22 mouse cellular contexts compared by ENCODE assay signal in genomic region chr2:135667496-135667895, GRCm38 (mm10). TPM values are rescaled to one million over a fixed set of nuclear protein-coding genes. Genes with fewer than 3 reads are reported as not detected.
DNase-seq lines count a peak whose midpoint lies in the region; ATAC-seq and TF ChIP-seq lines count a peak whose summit lies in the region.
"Had no signal": no experiment of that assay in that cellular context is flagged by ENCODE, and none has a peak within 500 bp of the region (broad histone marks: within the 10 kb centered on the region; RNA-seq: fewer than 3 reads in every experiment).

No protein-coding gene starts in this region.

- no peak overlapping the region for H3K4me3 ChIP-seq in heart, embryonic 12.5 days
- no peak overlapping the region for H3K4me3 ChIP-seq in liver, postnatal 0 days (ENCODE audit: low read depth, low read length)
- H3K4me3 ChIP-seq: embryonic facial prominence, embryonic 13.5 days; embryonic facial prominence, embryonic 15.5 days; erythroblast, embryonic 14.5 days; forebrain, embryonic 10.5 days; forebrain, embryonic 12.5 days had no signal

- no peak overlapping the region for H3K4me2 ChIP-seq in heart, embryonic 12.5 days
- no peak overlapping the region for H3K4me2 ChIP-seq in liver, postnatal 0 days (ENCODE audit: low read depth, low read length)
- H3K4me2 ChIP-seq: embryonic facial prominence, embryonic 13.5 days; embryonic facial prominence, embryonic 15.5 days; forebrain, embryonic 12.5 days had no signal

- peaks cover 10% of the 10 kb centered on the region; the same call in 1 of the 2 replicates for H3K36me3 ChIP-seq in heart, embryonic 12.5 days
- H3K36me3 ChIP-seq in liver, postnatal 0 days (replicated peaks; ENCODE audit: insufficient read depth, low read length) = no peaks in the 10 kb centered on the region
- H3K36me3 ChIP-seq: embryonic facial prominence, embryonic 13.5 days; embryonic facial prominence, embryonic 15.5 days; forebrain, embryonic 12.5 days had no signal

- ATAC-seq in heart, embryonic 12.5 days (ENCODE audit: insufficient number of reproducible peaks, low FRiP score) = no peak
- ATAC-seq in liver, postnatal 0 days = no peak
- ATAC-seq: forebrain, embryonic 14.5 days; forebrain, embryonic 16.5 days had no signal

- H3K27me3 ChIP-seq in heart, embryonic 12.5 days (replicated peaks) = no peaks in the 10 kb centered on the region
- no peaks in the 10 kb centered on the region for H3K27me3 ChIP-seq in liver, postnatal 0 days (ENCODE audit: insufficient read depth, low read length)
- H3K27me3 ChIP-seq: embryonic facial prominence, embryonic 13.5 days; embryonic facial prominence, embryonic 15.5 days; forebrain, embryonic 12.5 days had no signal

- no peaks in the 10 kb centered on the region for H3K9me3 ChIP-seq in heart, embryonic 12.5 days (replicated peaks)
- no peaks in the 10 kb centered on the region for H3K9me3 ChIP-seq in liver, postnatal 0 days (ENCODE audit: low read length)
- H3K9me3 ChIP-seq: embryonic facial prominence, embryonic 13.5 days; embryonic facial prominence, embryonic 15.5 days; forebrain, embryonic 12.5 days had no signal

- H3K27ac ChIP-seq in heart, embryonic 12.5 days (ENCODE audit: poor library complexity, severe bottlenecking) = no peak overlapping the region
- no peak overlapping the region for H3K27ac ChIP-seq in liver, postnatal 0 days (ENCODE audit: low read depth)
- H3K27ac ChIP-seq: embryonic facial prominence, embryonic 13.5 days; embryonic facial prominence, embryonic 15.5 days; forebrain, embryonic 10.5 days; forebrain, embryonic 12.5 days had no signal

- 86% methylated on average over 2 of the region's 2 CpGs for WGBS in heart, embryonic 12.5 days
- WGBS in liver, postnatal 0 days (ENCODE audit: insufficient replicate concordance) = 86% methylated on average over 2 of the region's 2 CpGs

- H3K9ac ChIP-seq in heart, embryonic 12.5 days = no peak overlapping the region
- no peak overlapping the region for H3K9ac ChIP-seq in liver, postnatal 0 days (replicated peaks)
- H3K9ac ChIP-seq: embryonic facial prominence, embryonic 13.5 days; embryonic facial prominence, embryonic 15.5 days; forebrain, embryonic 12.5 days had no signal

- peak; percentile 18 for DNase-seq in heart, adult 11 months
- DNase-seq in brain, adult 2 months (ENCODE audit: low read depth, low spot score) = peak; percentile 39
- peak; percentile 29 for DNase-seq in telencephalon, adult 2 months (ENCODE audit: low read depth, low spot score)
- no peak for DNase-seq in liver, postnatal 0 days
- DNase-seq: adrenal gland, adult 8-10 months; adrenal gland, postnatal 14 days; adrenal gland, postnatal 36 days; cerebellum, adult 11 months; cerebellum, adult 18-20 months; cerebellum, adult 8-10 months; cerebellum, adult 9-11 months; cerebellum, postnatal 14 days; cerebellum, postnatal 36 days; embryo, embryonic 11 days had no signal

- H3K4me1 ChIP-seq in heart, embryonic 12.5 days (replicated peaks) = 0 out of 2 replicates have a peak, but pooled peaks cover 3% of the 10 kb centered on the region
- H3K4me1 ChIP-seq in liver, postnatal 0 days (ENCODE audit: insufficient read depth) = no peaks in the 10 kb centered on the region; the same call in 1 of the 2 replicates
- H3K4me1 ChIP-seq: embryonic facial prominence, embryonic 13.5 days; embryonic facial prominence, embryonic 15.5 days had no signal

- TF ChIP-seq EP300 in liver, postnatal 0 days (IDR thresholded peaks at IDR 0.05; ENCODE audit: low read depth) = no peak

- no peak for TF ChIP-seq CTCF in liver, postnatal 0 days (IDR thresholded peaks at IDR 0.05; ENCODE audit: low read depth)

RNA-seq across cellular contexts. Expression of gene Plcb4, which starts 8.7 kb away (rescaled TPM):
- polyA plus RNA-seq in heart, embryonic 12.5 days (2016; fragmentation: Nextera tagmentation; extraction: Ambion mirVana) = 33.2 and 34.4 TPM in 2 replicates
- polyA plus RNA-seq in liver, postnatal 0 days (2015; fragmentation: Nextera tagmentation; extraction: Ambion mirVana) = 2.3 and 2.8 TPM in 2 replicates
- polyA plus RNA-seq: erythroblast, embryonic 14.5 days had no signal
